Comparison of ENCODE assay signal across 8 mouse cellular contexts in genomic region chr17:47671988-47672310, GRCm38 (mm10). TPM values are rescaled to one million over a fixed set of nuclear protein-coding genes. Genes with fewer than 3 reads are reported as not detected.
DNase-seq lines count a peak whose midpoint lies in the region; ATAC-seq and TF ChIP-seq lines count a peak whose summit lies in the region.

No protein-coding gene starts in this region.

- DNase-seq in heart, postnatal 36 days, result no peak
- DNase-seq in ES-E14 (ENCODE audit: low read depth, low spot score), result no peak
- DNase-seq in liver, embryonic 14.5 days (ENCODE audit: low read depth in 3 of 3, low spot score in 3 of 3), result no peak
- no peak for DNase-seq in urinary bladder, postnatal 36 days (ENCODE audit: low spot score in 2 of 2)
- no peak for DNase-seq in left cerebral cortex, postnatal 14 days (ENCODE audit: low spot score in 2 of 2)

- H3K4me1 ChIP-seq in heart, embryonic 12.5 days (replicated peaks), result peaks cover 13% of the 10 kb centered on the region
- H3K4me1 ChIP-seq in ES-E14 (ENCODE audit: control insufficient read depth in 2 of 2, insufficient read depth in 2 of 2, low read length in 2 of 2, poor library complexity in 1 of 2), result peaks cover 0 to 2% of the 10 kb centered on the region in 2 experiments; a peak in 2 of 4 replicates
- H3K4me1 ChIP-seq in forebrain, embryonic 15.5 days, result peaks cover 20% of the 10 kb centered on the region
- no peaks in the 10 kb centered on the region for H3K4me1 ChIP-seq in liver, embryonic 14.5 days (replicated peaks; ENCODE audit: control insufficient read depth in 2 of 2, insufficient read depth in 2 of 2, low read length in 1 of 2)

- peaks cover 19% of the 10 kb centered on the region for H3K27me3 ChIP-seq in heart, embryonic 12.5 days (replicated peaks)
- peaks cover 4% of the 10 kb centered on the region; the same call in 1 of the 2 replicates for H3K27me3 ChIP-seq in forebrain, embryonic 15.5 days
- H3K27me3 ChIP-seq in liver, embryonic 14.5 days (ENCODE audit: control insufficient read depth, insufficient read depth, low read length), result peaks cover 19% of the 10 kb centered on the region

- H3K4me2 ChIP-seq in heart, embryonic 12.5 days, result peak overlapping the region; percentile 96
- H3K4me2 ChIP-seq in forebrain, embryonic 15.5 days (replicated peaks), result peak overlapping the region; percentile 34
- H3K4me2 ChIP-seq in liver, embryonic 14.5 days (ENCODE audit: low read depth), result peak overlapping the region; percentile 59

- TF ChIP-seq CTCF in liver, embryonic 14.5 days (IDR thresholded peaks at IDR 0.05; ENCODE audit: low read depth), result no peak

- TF ChIP-seq EP300 in liver, embryonic 14.5 days (IDR thresholded peaks at IDR 0.05; ENCODE audit: low read depth), result no peak

- no peak overlapping the region for H3K27ac ChIP-seq in heart, embryonic 12.5 days (ENCODE audit: poor library complexity, severe bottlenecking)
- no peak overlapping the region for H3K27ac ChIP-seq in ES-E14 (ENCODE audit: insufficient read depth, low read depth, low read length, poor library complexity, severe bottlenecking)
- no peak overlapping the region for H3K27ac ChIP-seq in forebrain, embryonic 15.5 days (replicated peaks)
- no peak overlapping the region for H3K27ac ChIP-seq in liver, embryonic 14.5 days

- peak overlapping the region; percentile 55 for H3K4me3 ChIP-seq in heart, embryonic 12.5 days
- H3K4me3 ChIP-seq in ES-E14 (ENCODE audit: insufficient read depth in 1 of 2, low read depth in 1 of 2, low read length in 2 of 2, poor library complexity in 1 of 2, severe bottlenecking in 1 of 2), result peak overlapping the region; percentile 67 to 85
- peak overlapping the region; percentile 20 for H3K4me3 ChIP-seq in forebrain, embryonic 15.5 days
- H3K4me3 ChIP-seq in liver, embryonic 14.5 days (ENCODE audit: insufficient read depth in 1 of 2, low read depth in 2 of 2, low read length in 2 of 2), result peak overlapping the region; percentile 1 to 20; a peak in 2 of 4 replicates

- H3K36me3 ChIP-seq in heart, embryonic 12.5 days, result peaks cover 13% of the 10 kb centered on the region; the same call in 1 of the 2 replicates
- peaks cover 3% of the 10 kb centered on the region; the same call in 1 of the 2 replicates for H3K36me3 ChIP-seq in ES-E14 (ENCODE audit: control insufficient read depth, insufficient read depth, low read length, poor library complexity, severe bottlenecking)
- H3K36me3 ChIP-seq in forebrain, embryonic 15.5 days, result peaks cover 12% of the 10 kb centered on the region
- peaks cover 10% of the 10 kb centered on the region for H3K36me3 ChIP-seq in liver, embryonic 14.5 days (replicated peaks; ENCODE audit: control insufficient read depth, insufficient read depth, low read depth)

- intact Hi-C loops in heart, postnatal 36 days (cut with DNase I), result loop anchor here (5.0 to 10.0 kb wide), 2 partner anchors 40 to 157 kb away; partner anchors contain the start of gene Usp49
- intact Hi-C loops in left cerebral cortex, postnatal 14 days (cut with DNase I), result loop anchor here (10.0 kb wide), 1 partner anchor 157 kb away; no protein-coding TSS in a partner anchor

- ATAC-seq in heart, embryonic 12.5 days (ENCODE audit: insufficient number of reproducible peaks, low FRiP score), result peak; percentile 10; the same call in 1 of the 2 replicates
- peak; percentile 27; the same call in 1 of the 2 replicates for ATAC-seq in forebrain, embryonic 15.5 days (replicated peaks)
- no peak for ATAC-seq in liver, embryonic 14.5 days (ENCODE audit: insufficient read depth)
- ATAC-seq in erythroid progenitor cell, adult 5-6 weeks (replicated peaks; ENCODE audit: low FRiP score, poor library complexity, severe bottlenecking), result no peak

- peak overlapping the region; percentile 79 for H3K9ac ChIP-seq in heart, embryonic 12.5 days
- H3K9ac ChIP-seq in ES-E14 (ENCODE audit: insufficient read depth, low read depth, low read length, poor library complexity, severe bottlenecking), result peak overlapping the region; percentile 48; the same call in 1 of the 2 replicates
- no peak overlapping the region for H3K9ac ChIP-seq in forebrain, embryonic 15.5 days (replicated peaks)
- no peak overlapping the region for H3K9ac ChIP-seq in liver, embryonic 14.5 days (replicated peaks)

- in situ Hi-C loops in ES-E14 (cut with MboI; ENCODE audit: low sequenced_read_pairs in 2 of 2, unreplicated experiment in 2 of 2), result no loop called here

- H3K9me3 ChIP-seq in heart, embryonic 12.5 days (replicated peaks), result no peaks in the 10 kb centered on the region
- no peaks in the 10 kb centered on the region for H3K9me3 ChIP-seq in ES-E14 (ENCODE audit: control insufficient read depth, insufficient read depth, low read depth, low read length)
- no peaks in the 10 kb centered on the region for H3K9me3 ChIP-seq in forebrain, embryonic 15.5 days
- H3K9me3 ChIP-seq in liver, embryonic 14.5 days (ENCODE audit: control insufficient read depth, low read length), result no peaks in the 10 kb centered on the region

- 15% methylated on average over 14 of the region's 14 CpGs for WGBS in heart, embryonic 12.5 days
- 20% methylated on average over 14 of the region's 14 CpGs for WGBS in forebrain, embryonic 15.5 days
- WGBS in liver, embryonic 14.5 days (ENCODE audit: insufficient replicate concordance), result 38% methylated on average over 14 of the region's 14 CpGs

TF ChIP-seq in ES-E14, 5 proteins besides CTCF, POLR2A, EP300 and RAD21 (continues in another document):
- no peak for TF ChIP-seq HCFC1 (IDR thresholded peaks at IDR 0.05; ENCODE audit: borderline replicate concordance, insufficient read depth, low read length)
- TF ChIP-seq MAFK (IDR thresholded peaks at IDR 0.05; ENCODE audit: insufficient read depth, low read depth, low read length), result no peak
- no peak for TF ChIP-seq CHD2 (IDR thresholded peaks at IDR 0.05; ENCODE audit: low read depth, low read length)
- TF ChIP-seq ZC3H11A (IDR thresholded peaks at IDR 0.05; ENCODE audit: borderline replicate concordance, low read depth, low read length), result no peak

RNA-seq across cellular contexts. Expression of gene Tomm6, which starts 16.2 kb away (rescaled TPM):
- polyA plus RNA-seq in heart, embryonic 12.5 days (2016; fragmentation: Nextera tagmentation; extraction: Ambion mirVana), result 352 and 355 TPM in 2 replicates
- total RNA-seq in heart, postnatal 36 days (2021), result 100 to 1,000 TPM; 119 to 126 TPM
- total RNA-seq in ES-E14 (2012; rRNA removed), result 54.7 and 55.8 TPM in 2 replicates
- 258 and 266 TPM in 2 replicates for polyA plus RNA-seq in forebrain, embryonic 15.5 days (2015; fragmentation: Nextera tagmentation; extraction: Ambion mirVana)
- 63.2 and 88.6 TPM in 2 replicates for polyA plus RNA-seq in liver, embryonic 14.5 days (2012; rRNA removed)
- 244 and 251 TPM in 2 replicates for polyA plus RNA-seq in liver, embryonic 14.5 days (2014; fragmentation: Nextera tagmentation; extraction: Ambion mirVana)
- 44.7 and 48.6 TPM in 2 replicates for total RNA-seq in erythroid progenitor cell, adult 5-6 weeks (2015; ENCODE audit: low replicate concordance)
- 2.1 and 3.5 TPM in 2 replicates for total RNA-seq in erythroid progenitor cell, adult 5-6 weeks (2017; ENCODE audit: low replicate concordance)
- total RNA-seq in left cerebral cortex, postnatal 14 days (2021), result 100 to 1,000 TPM; 218 to 227 TPM

RNA-seq across cellular contexts. Expression of gene Frs3, which starts 16.9 kb away (rescaled TPM):
- 4.6 and 5.1 TPM in 2 replicates for polyA plus RNA-seq in heart, embryonic 12.5 days (2016; fragmentation: Nextera tagmentation; extraction: Ambion mirVana)
- 1 to 10 TPM; 4.0 to 4.3 TPM for total RNA-seq in heart, postnatal 36 days (2021)
- 8.4 and 15.9 TPM in 2 replicates for total RNA-seq in ES-E14 (2012; rRNA removed)
- 18.0 and 23.2 TPM in 2 replicates for polyA plus RNA-seq in forebrain, embryonic 15.5 days (2015; fragmentation: Nextera tagmentation; extraction: Ambion mirVana)
- 3.0 and 3.7 TPM in 2 replicates for polyA plus RNA-seq in liver, embryonic 14.5 days (2012; rRNA removed)
- polyA plus RNA-seq in liver, embryonic 14.5 days (2014; fragmentation: Nextera tagmentation; extraction: Ambion mirVana), result 0.67 and 0.91 TPM in 2 replicates
- total RNA-seq in erythroid progenitor cell, adult 5-6 weeks (2015; ENCODE audit: low replicate concordance), result not detected in 2 replicates
- not detected in 2 replicates for total RNA-seq in erythroid progenitor cell, adult 5-6 weeks (2017; ENCODE audit: low replicate concordance)
- 10 to 100 TPM; 23.4 to 26.1 TPM for total RNA-seq in left cerebral cortex, postnatal 14 days (2021)

RNA-seq across cellular contexts. Expression of gene Gm21981, which starts 22.3 kb away (rescaled TPM):
- 0.15 and 0.19 TPM in 2 replicates for polyA plus RNA-seq in heart, embryonic 12.5 days (2016; fragmentation: Nextera tagmentation; extraction: Ambion mirVana)
- under 1 TPM; 0.50 to 0.70 TPM for total RNA-seq in heart, postnatal 36 days (2021)
- total RNA-seq in ES-E14 (2012; rRNA removed), result 0.36 and 0.37 TPM in 2 replicates
- polyA plus RNA-seq in forebrain, embryonic 15.5 days (2015; fragmentation: Nextera tagmentation; extraction: Ambion mirVana), result 0.33 and 0.73 TPM in 2 replicates
- polyA plus RNA-seq in liver, embryonic 14.5 days (2012; rRNA removed), result 0.18 and 0.32 TPM in 2 replicates
- polyA plus RNA-seq in liver, embryonic 14.5 days (2014; fragmentation: Nextera tagmentation; extraction: Ambion mirVana), result 0.30 TPM in 1 of 2 replicates, not detected in the other
- not detected in 2 replicates for total RNA-seq in erythroid progenitor cell, adult 5-6 weeks (2015; ENCODE audit: low replicate concordance)
- not detected in 2 replicates for total RNA-seq in erythroid progenitor cell, adult 5-6 weeks (2017; ENCODE audit: low replicate concordance)
- 1 to 10 TPM; 4.7 to 5.3 TPM for total RNA-seq in left cerebral cortex, postnatal 14 days (2021)

RNA-seq across cellular contexts. Expression of gene Prickle4, which starts 22.6 kb away (rescaled TPM):
- 0.56 TPM in 1 of 2 replicates, not detected in the other for polyA plus RNA-seq in heart, embryonic 12.5 days (2016; fragmentation: Nextera tagmentation; extraction: Ambion mirVana)
- total RNA-seq in heart, postnatal 36 days (2021), result 1 to 10 TPM; 2.1 to 4.8 TPM
- 0.71 and 1.7 TPM in 2 replicates for total RNA-seq in ES-E14 (2012; rRNA removed)
- 0.88 and 0.97 TPM in 2 replicates for polyA plus RNA-seq in forebrain, embryonic 15.5 days (2015; fragmentation: Nextera tagmentation; extraction: Ambion mirVana)
- polyA plus RNA-seq in liver, embryonic 14.5 days (2012; rRNA removed), result 0.11 TPM in 1 of 2 replicates, not detected in the other
- 0.23 TPM in 1 of 2 replicates, not detected in the other for polyA plus RNA-seq in liver, embryonic 14.5 days (2014; fragmentation: Nextera tagmentation; extraction: Ambion mirVana)
- total RNA-seq in erythroid progenitor cell, adult 5-6 weeks (2015; ENCODE audit: low replicate concordance), result not detected in 2 replicates
- not detected in 2 replicates for total RNA-seq in erythroid progenitor cell, adult 5-6 weeks (2017; ENCODE audit: low replicate concordance)
- total RNA-seq in left cerebral cortex, postnatal 14 days (2021), result 1 to 10 TPM; 5.0 to 5.5 TPM

RNA-seq across cellular contexts. Expression of gene Usp49, which starts 41.5 kb away (rescaled TPM):
- 3.5 and 4.8 TPM in 2 replicates for polyA plus RNA-seq in heart, embryonic 12.5 days (2016; fragmentation: Nextera tagmentation; extraction: Ambion mirVana)
- 1 to 10 TPM; 3.9 to 4.4 TPM for total RNA-seq in heart, postnatal 36 days (2021)
- 10.0 and 15.5 TPM in 2 replicates for total RNA-seq in ES-E14 (2012; rRNA removed)
- 10.7 and 11.1 TPM in 2 replicates for polyA plus RNA-seq in forebrain, embryonic 15.5 days (2015; fragmentation: Nextera tagmentation; extraction: Ambion mirVana)
- 6.4 and 6.6 TPM in 2 replicates for polyA plus RNA-seq in liver, embryonic 14.5 days (2012; rRNA removed)
- polyA plus RNA-seq in liver, embryonic 14.5 days (2014; fragmentation: Nextera tagmentation; extraction: Ambion mirVana), result 2.9 and 3.9 TPM in 2 replicates
- total RNA-seq in erythroid progenitor cell, adult 5-6 weeks (2015; ENCODE audit: low replicate concordance), result 26.8 and 35.7 TPM in 2 replicates
- total RNA-seq in erythroid progenitor cell, adult 5-6 weeks (2017; ENCODE audit: low replicate concordance), result 29.2 and 46.3 TPM in 2 replicates
- total RNA-seq in left cerebral cortex, postnatal 14 days (2021), result 10 to 100 TPM in 1 of 2 experiments, 1 to 10 TPM in 1; 9.0 to 10.4 TPM

Comparison
In these comparisons a context has a peak if more than half of its experiments do, and no peak if none do; other contexts are left out.
1. ATAC-seq: peak in heart, embryonic 12.5 days (single experiment) and forebrain, embryonic 15.5 days (single experiment); none in liver, embryonic 14.5 days (single experiment) and erythroid progenitor cell, adult 5-6 weeks (single experiment).
2. H3K4me2 ChIP-seq: peak in every context shown above with its lines; median percentile 96 in heart, embryonic 12.5 days; 59 in liver, embryonic 14.5 days; 34 in forebrain, embryonic 15.5 days.
3. H3K4me3 ChIP-seq: peak in every context shown above with its lines; median percentile 76 in ES-E14; 55 in heart, embryonic 12.5 days; 20 in forebrain, embryonic 15.5 days; 10 in liver, embryonic 14.5 days.
4. H3K9ac ChIP-seq: peak in heart, embryonic 12.5 days (single experiment) and ES-E14 (single experiment); none in forebrain, embryonic 15.5 days (single experiment) and liver, embryonic 14.5 days (single experiment).